Mouse (Mus musculus): ENCODE measurements at regions not wholly inside any gene's neighbourhood (a gene's known extent, or its start where the extent isn't known, plus 50 kb on each side); places are given as distances from the start of the nearest gene placed in this dataset.

DNA sequence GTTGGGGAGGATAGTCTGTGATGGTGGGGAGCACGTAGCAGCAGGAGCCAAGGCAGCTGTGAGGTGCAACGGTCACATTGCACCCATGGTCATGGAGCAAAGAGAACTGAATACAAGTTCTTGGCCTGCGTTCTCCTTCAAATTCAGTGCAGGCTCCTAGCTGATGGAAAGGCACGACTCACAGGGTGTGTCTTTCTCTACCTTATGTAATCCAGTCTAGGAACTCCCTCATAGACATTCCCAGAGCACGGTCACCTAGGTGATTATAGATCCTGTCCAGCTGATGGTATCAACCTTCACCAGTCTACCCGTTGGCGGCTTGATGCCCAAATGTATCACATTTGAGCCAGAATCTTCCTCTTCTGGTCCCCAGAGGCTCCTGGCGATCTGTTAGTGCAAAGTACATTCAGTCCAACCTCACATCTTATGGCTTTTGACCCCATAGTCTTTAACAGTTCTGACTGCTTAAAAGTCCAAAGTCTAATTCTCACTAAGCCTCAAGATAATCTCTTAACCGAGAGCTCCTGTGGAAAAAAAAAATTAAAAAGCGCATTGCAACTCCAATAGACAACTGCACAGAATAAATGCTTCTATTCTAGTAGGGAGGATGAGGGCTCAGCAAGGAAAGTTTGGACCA is 69.2 kb upstream of the Pcsk6 start:
- ATAC-seq (ENCODE audit: insufficient read depth): no peak
- 69% methylated on average over 10 of the region's 10 CpGs for whole genome bisulfite sequencing (ENCODE audit: insufficient replicate concordance)
- no peak overlapping the region for H3K27ac ChIP-seq (replicated peaks)

GRCm38 (mm10) chr7:65802306-65802705 is 59.2 kb upstream of the Pcsk6 start:
- H3K27ac ChIP-seq (replicated peaks): no peak overlapping the region
- no peak overlapping the region for H3K9ac ChIP-seq
- H3K9me3 ChIP-seq (replicated peaks): no peaks in the 10 kb centered on the region
- no peak overlapping the region for H3K4me2 ChIP-seq
- H3K27me3 ChIP-seq: no peaks in the 10 kb centered on the region
- H3K4me3 ChIP-seq (replicated peaks): no peak overlapping the region
- no peak for ATAC-seq (ENCODE audit: insufficient read depth)
- 70% methylated on average over 5 of the region's 5 CpGs for WGBS (ENCODE audit: insufficient replicate concordance)
- H3K36me3 ChIP-seq (replicated peaks): no peaks in the 10 kb centered on the region
- peaks cover 4% of the 10 kb centered on the region; the same call in 1 of the 2 replicates for H3K4me1 ChIP-seq (replicated peaks)

More for the DNA sequence above, 69.2 kb upstream of the Pcsk6 start:
- Histone ChIP-seq H3K4me3 (replicated peaks) (no peak overlapping the region), H3K27me3 (no peaks in the 10 kb centered on the region), H3K4me2 (no peak overlapping the region), H3K4me1 (replicated peaks) (no peaks in the 10 kb centered on the region), H3K36me3 (replicated peaks) (no peaks in the 10 kb centered on the region), H3K9ac (no peak overlapping the region), H3K9me3 (replicated peaks) (no peaks in the 10 kb centered on the region)

GRCm38 (mm10) chr7:65802806-65803205 is 58.7 kb upstream of the Pcsk6 start:
- no peak overlapping the region for H3K9ac ChIP-seq
- H3K36me3 ChIP-seq (replicated peaks): no peaks in the 10 kb centered on the region
- no peaks in the 10 kb centered on the region for H3K27me3 ChIP-seq
- no peak overlapping the region for H3K4me2 ChIP-seq
- peak; percentile 35 for ATAC-seq (ENCODE audit: insufficient read depth)
- peak overlapping the region; percentile 82 for H3K27ac ChIP-seq (replicated peaks)
- 56% methylated on average over 8 of the region's 8 CpGs for WGBS (ENCODE audit: insufficient replicate concordance)
- H3K4me3 ChIP-seq (replicated peaks): no peak overlapping the region
- H3K4me1 ChIP-seq (replicated peaks): peaks cover 4% of the 10 kb centered on the region; the same call in 1 of the 2 replicates
- no peaks in the 10 kb centered on the region for H3K9me3 ChIP-seq (replicated peaks)

- 50% methylated on average over 11 of the region's 11 CpGs for WGBS (ENCODE audit: insufficient replicate concordance)
- H3K27me3 ChIP-seq: no peaks in the 10 kb centered on the region
- no peaks in the 10 kb centered on the region for H3K9me3 ChIP-seq (replicated peaks)
- H3K36me3 ChIP-seq (replicated peaks): no peaks in the 10 kb centered on the region
- H3K4me2 ChIP-seq: peak overlapping the region; percentile 30
- ATAC-seq (ENCODE audit: insufficient read depth): peak; percentile 88
- peaks cover 4% of the 10 kb centered on the region; the same call in 1 of the 2 replicates for H3K4me1 ChIP-seq (replicated peaks)
- H3K9ac ChIP-seq: no peak overlapping the region
- peak overlapping the region; percentile 82 for H3K27ac ChIP-seq (replicated peaks)
- H3K4me3 ChIP-seq (replicated peaks): peak overlapping the region; percentile 11; the same call in 1 of the 2 replicates
Observed at GRCm38 (mm10) chr7:65803422-65804303, 57.9 kb upstream of the Pcsk6 start.
